ENCODE assay signal across 27 mouse cellular contexts in the genomic region with DNA sequence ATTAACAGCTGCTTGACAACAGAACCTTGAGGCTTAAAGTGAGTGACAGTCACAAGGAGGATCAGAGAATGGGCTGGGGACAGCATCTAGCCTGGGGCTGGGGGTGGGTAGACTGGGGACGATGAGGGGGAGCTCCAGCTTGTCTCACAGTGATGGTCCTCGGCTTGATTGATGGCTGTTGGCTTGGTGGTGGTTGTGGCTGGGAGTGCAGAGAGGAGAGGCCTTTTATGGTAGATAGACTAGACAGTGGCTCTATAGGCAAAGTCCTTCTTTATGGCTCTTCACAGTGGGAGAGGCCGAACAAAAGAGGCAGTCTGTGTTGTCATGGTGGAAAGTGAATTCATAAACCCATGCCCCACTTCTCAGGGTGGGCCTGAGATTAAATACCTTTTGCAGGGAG. TPM values are rescaled to one million over a fixed set of nuclear protein-coding genes. Genes with fewer than 3 reads are reported as not detected.
"Had no signal": no experiment of that assay in that cellular context is flagged by ENCODE, and none has a peak within 500 bp of the region (broad histone marks: within the 10 kb centered on the region; RNA-seq: fewer than 3 reads in every experiment).

No protein-coding gene starts in this region.

- H3K36me3 ChIP-seq: limb, embryonic 10.5 days; liver, embryonic 12.5 days; liver, embryonic 15.5 days; midbrain, embryonic 13.5 days had no signal

- H3K9me3 ChIP-seq: kidney, embryonic 15.5 days; limb, embryonic 10.5 days; limb, embryonic 13.5 days; liver, embryonic 12.5 days; liver, embryonic 15.5 days; lung, embryonic 15.5 days; midbrain, embryonic 13.5 days had no signal

- H3K27me3 ChIP-seq: kidney, embryonic 15.5 days; limb, embryonic 13.5 days; liver, embryonic 12.5 days; liver, embryonic 15.5 days; lung, embryonic 15.5 days had no signal

- H3K9ac ChIP-seq: kidney, embryonic 15.5 days; limb, embryonic 13.5 days; liver, embryonic 12.5 days; liver, embryonic 15.5 days; lung, embryonic 15.5 days; midbrain, embryonic 13.5 days had no signal

- DNase-seq: kidney, adult 8-10 months; kidney, postnatal 10 days; kidney, postnatal 36 days; liver; lung, adult 18-20 months; lung, postnatal 14 days; right cerebral cortex, adult 18-20 months; right cerebral cortex, postnatal 14 days; right cerebral cortex, postnatal 4 days; thymus, adult 2 months; thymus, postnatal 14 days; thymus, postnatal 4 days had no signal

- H3K4me1 ChIP-seq: limb, embryonic 10.5 days; limb, embryonic 13.5 days; liver, embryonic 12.5 days; liver, embryonic 15.5 days; midbrain, embryonic 13.5 days had no signal

- H3K4me2 ChIP-seq: kidney, embryonic 15.5 days; limb, embryonic 13.5 days; liver, embryonic 12.5 days; liver, embryonic 15.5 days; lung, embryonic 15.5 days; midbrain, embryonic 13.5 days had no signal

- H3K4me3 ChIP-seq: kidney, embryonic 15.5 days; limb, embryonic 10.5 days; limb, embryonic 13.5 days; liver, embryonic 12.5 days; liver, embryonic 15.5 days; lung, embryonic 15.5 days; midbrain, embryonic 13.5 days had no signal

- H3K27ac ChIP-seq: kidney, embryonic 15.5 days; limb, embryonic 10.5 days; limb, embryonic 13.5 days; liver, embryonic 12.5 days; liver, embryonic 15.5 days; lung, embryonic 15.5 days; macrophage; midbrain, embryonic 13.5 days; stomach, postnatal 0 days had no signal

- ATAC-seq: liver, embryonic 12.5 days; midbrain, embryonic 13.5 days had no signal

RNA-seq across cellular contexts. Expression of gene Gprc5a, which starts 10.8 kb away (rescaled TPM):
- total RNA-seq: midbrain, postnatal 0 days had no signal

RNA-seq across cellular contexts. Expression of gene Gprc5d, which starts 41.9 kb away (rescaled TPM):
- total RNA-seq: layer of hippocampus, postnatal 10 days; left cerebral cortex, postnatal 25 days; megakaryocyte, adult 5-6 weeks; midbrain, postnatal 0 days had no signal
- polyA plus RNA-seq: kidney, embryonic 15.5 days; limb, embryonic 10.5 days; limb, embryonic 13.5 days; lung, embryonic 15.5 days; macrophage; neural tube, embryonic 14.5 days; stomach, embryonic 14.5 days had no signal
